Mouse (Mus musculus): ENCODE results near the gene Ccm2.
"Not testable (repeated sequence)": the region's sequence is repeated elsewhere in the genome, so short reads cannot be mapped to it uniquely, and the experiment has no call there.

Gene Ccm2

GRCm38 (mm10) chr11:6546205-6547013, at the start of gene Ccm2:
Gene Ccm2, plus strand, starts transcription at chr11:6546887.
- DNase-seq (ENCODE audit: low spot score) = peak; percentile 97

GRCm38 (mm10) chr11:6497311-6497948, 49.3 kb upstream of the Ccm2 start:
- DNase-seq (ENCODE audit: low spot score) = no peak

- DNase-seq (ENCODE audit: low spot score) = no peak
These were observed 44.2 kb upstream of the Ccm2 start for GRCm38 (mm10) chr11:6502506-6502905.

- no peak for DNase-seq (ENCODE audit: low spot score)
These were observed 42.5 kb upstream of the Ccm2 start for GRCm38 (mm10) chr11:6504226-6504625.

GRCm38 (mm10) chr11:6504689-6505088, 42.0 kb upstream of the Ccm2 start:
- no peak for DNase-seq (ENCODE audit: low spot score)

GRCm38 (mm10) chr11:6506516-6506915, 40.2 kb upstream of the Ccm2 start:
- DNase-seq (ENCODE audit: low spot score) = no peak

- DNase-seq (ENCODE audit: low spot score) = no peak
These were observed 38.3 kb upstream of the Ccm2 start for GRCm38 (mm10) chr11:6508269-6508876.

- no peak for DNase-seq (ENCODE audit: low spot score)
These were observed 31.9 kb upstream of the Ccm2 start for GRCm38 (mm10) chr11:6514837-6515236.

GRCm38 (mm10) chr11:6519491-6520033, 27.1 kb upstream of the Ccm2 start:
- DNase-seq (ENCODE audit: low spot score) = no peak

GRCm38 (mm10) chr11:6520507-6521173, 26.0 kb upstream of the Ccm2 start, which contains the start of gene Myo1g:
Gene Myo1g, minus strand, starts transcription at chr11:6520965.
- no peak for DNase-seq (ENCODE audit: low spot score)

- peak; percentile 24 for DNase-seq (ENCODE audit: low spot score)
These were observed 23.7 kb upstream of the Ccm2 start for GRCm38 (mm10) chr11:6522782-6523525.

GRCm38 (mm10) chr11:6523662-6524088, 23.0 kb upstream of the Ccm2 start:
- DNase-seq (ENCODE audit: low spot score) = no peak

- no peak for DNase-seq (ENCODE audit: low spot score)
These were observed 22.4 kb upstream of the Ccm2 start for GRCm38 (mm10) chr11:6524165-6524879.

- no peak for DNase-seq (ENCODE audit: low spot score)
These were observed 21.8 kb upstream of the Ccm2 start for GRCm38 (mm10) chr11:6524880-6525238.

- DNase-seq (ENCODE audit: low spot score) = no peak
These were observed 21.4 kb upstream of the Ccm2 start for GRCm38 (mm10) chr11:6525241-6525640.

GRCm38 (mm10) chr11:6526526-6527255, 20.0 kb upstream of the Ccm2 start:
- not testable (repeated sequence) for DNase-seq (ENCODE audit: low spot score)

- no peak for DNase-seq (ENCODE audit: low spot score)
These were observed 19.2 kb upstream of the Ccm2 start for GRCm38 (mm10) chr11:6527256-6528185.

- DNase-seq (ENCODE audit: low spot score) = peak; percentile 99
These were observed 18.3 kb upstream of the Ccm2 start for GRCm38 (mm10) chr11:6528186-6529006.
